Mouse (Mus musculus): ENCODE data around the gene Hspa1l. TPM values are rescaled to one million over a fixed set of nuclear protein-coding genes. Genes with fewer than 3 reads are reported as not detected.

The Hspa1l gene
- polyA plus RNA-seq, 2 experiments = 0.02 to 0.25 TPM

- Histone ChIP-seq H3K4me2 (ENCODE audit: low read depth) (no peak overlapping the region), H3K9me3 (ENCODE audit: control insufficient read depth, low read length) (no peaks in the 10 kb centered on the region), H3K27me3 (ENCODE audit: control insufficient read depth, insufficient read depth, low read length) (no peaks in the 10 kb centered on the region), H3K27ac (no peak overlapping the region), H3K4me1 (replicated peaks; ENCODE audit: control insufficient read depth in 2 of 2, insufficient read depth in 2 of 2, low read length in 1 of 2) (no peaks in the 10 kb centered on the region), H3K36me3 (replicated peaks; ENCODE audit: control insufficient read depth, insufficient read depth, low read depth) (peaks cover 88% of the 10 kb centered on the region), H3K9ac (replicated peaks) (no peak overlapping the region), H3K4me3 (ENCODE audit: insufficient read depth in 1 of 2, low read depth in 2 of 2, low read length in 2 of 2) (no peak overlapping the region)
- no peak for TF ChIP-seq EP300 (IDR thresholded peaks at IDR 0.05; ENCODE audit: low read depth)
- no peak for TF ChIP-seq CTCF (IDR thresholded peaks at IDR 0.05; ENCODE audit: low read depth)
- ATAC-seq (ENCODE audit: insufficient read depth) (no peak), DNase-seq (ENCODE audit: low read depth in 3 of 3, low spot score in 3 of 3) (no peak)
- 76% methylated on average over 8 of the region's 8 CpGs for WGBS (ENCODE audit: insufficient replicate concordance)
Observed at GRCm38 (mm10) chr17:35011440-35011839, 38.9 kb downstream of the Hspa1l start.

- no peak overlapping the region for H3K9ac ChIP-seq (replicated peaks)
- 84% methylated on average over 13 of the region's 13 CpGs for WGBS (ENCODE audit: insufficient replicate concordance)
Observed at GRCm38 (mm10) chr17:35012430-35012829, 39.9 kb downstream of the Hspa1l start.

DNA sequence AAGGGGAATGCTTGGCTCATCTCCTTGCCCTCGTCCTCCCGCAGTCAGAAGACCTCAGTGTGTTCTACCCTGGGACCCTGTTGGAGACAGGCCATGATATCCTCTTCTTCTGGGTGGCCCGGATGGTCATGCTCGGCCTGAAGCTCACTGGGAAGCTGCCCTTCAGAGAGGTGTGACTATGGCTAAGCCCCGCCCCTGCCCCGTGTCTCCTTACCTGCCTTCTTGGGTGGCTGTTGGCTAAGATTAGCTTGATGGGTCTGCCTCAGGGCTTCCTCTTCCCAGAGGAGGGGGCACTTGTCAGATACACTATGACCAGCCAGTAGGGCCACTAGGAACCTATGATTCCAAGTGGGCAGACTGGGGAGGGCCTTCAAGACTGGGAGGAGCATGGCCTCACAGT is 40.7 kb downstream of the Hspa1l start:
- H3K4me3 ChIP-seq (ENCODE audit: insufficient read depth in 1 of 2, low read depth in 2 of 2, low read length in 2 of 2) = no peak overlapping the region
- H3K4me1 ChIP-seq (replicated peaks; ENCODE audit: control insufficient read depth in 2 of 2, insufficient read depth in 2 of 2, low read length in 1 of 2) = no peaks in the 10 kb centered on the region
- H3K9me3 ChIP-seq (ENCODE audit: control insufficient read depth, low read length) = no peaks in the 10 kb centered on the region
- no peak for ATAC-seq (ENCODE audit: insufficient read depth)
- no peaks in the 10 kb centered on the region for H3K27me3 ChIP-seq (ENCODE audit: control insufficient read depth, insufficient read depth, low read length)
- H3K9ac ChIP-seq (replicated peaks) = no peak overlapping the region
- H3K36me3 ChIP-seq (replicated peaks; ENCODE audit: control insufficient read depth, insufficient read depth, low read depth) = peaks cover 78% of the 10 kb centered on the region
- H3K4me2 ChIP-seq (ENCODE audit: low read depth) = no peak overlapping the region
- TF ChIP-seq EP300 (IDR thresholded peaks at IDR 0.05; ENCODE audit: low read depth) (no peak), CTCF (IDR thresholded peaks at IDR 0.05; ENCODE audit: low read depth) (no peak)
- WGBS (ENCODE audit: insufficient replicate concordance) = 74% methylated on average over 6 of the region's 6 CpGs
- no peak overlapping the region for H3K27ac ChIP-seq
- no peak for DNase-seq (ENCODE audit: low read depth in 3 of 3, low spot score in 3 of 3)

More at GRCm38 (mm10) chr17:35012430-35012829, 39.9 kb downstream of the Hspa1l start:
- TF ChIP-seq CTCF (IDR thresholded peaks at IDR 0.05; ENCODE audit: low read depth) = no peak
- TF ChIP-seq EP300 (IDR thresholded peaks at IDR 0.05; ENCODE audit: low read depth) = no peak
- H3K36me3 ChIP-seq (replicated peaks; ENCODE audit: control insufficient read depth, insufficient read depth, low read depth) = peaks cover 85% of the 10 kb centered on the region
- no peak overlapping the region for H3K4me3 ChIP-seq (ENCODE audit: insufficient read depth in 1 of 2, low read depth in 2 of 2, low read length in 2 of 2)
- H3K4me2 ChIP-seq (ENCODE audit: low read depth) = no peak overlapping the region
- no peaks in the 10 kb centered on the region for H3K27me3 ChIP-seq (ENCODE audit: control insufficient read depth, insufficient read depth, low read length)
- no peaks in the 10 kb centered on the region for H3K9me3 ChIP-seq (ENCODE audit: control insufficient read depth, low read length)
- H3K27ac ChIP-seq = no peak overlapping the region
- H3K4me1 ChIP-seq (replicated peaks; ENCODE audit: control insufficient read depth in 2 of 2, insufficient read depth in 2 of 2, low read length in 1 of 2) = no peaks in the 10 kb centered on the region
- DNase-seq (ENCODE audit: low read depth in 3 of 3, low spot score in 3 of 3) = no peak
- no peak for ATAC-seq (ENCODE audit: insufficient read depth)

DNA sequence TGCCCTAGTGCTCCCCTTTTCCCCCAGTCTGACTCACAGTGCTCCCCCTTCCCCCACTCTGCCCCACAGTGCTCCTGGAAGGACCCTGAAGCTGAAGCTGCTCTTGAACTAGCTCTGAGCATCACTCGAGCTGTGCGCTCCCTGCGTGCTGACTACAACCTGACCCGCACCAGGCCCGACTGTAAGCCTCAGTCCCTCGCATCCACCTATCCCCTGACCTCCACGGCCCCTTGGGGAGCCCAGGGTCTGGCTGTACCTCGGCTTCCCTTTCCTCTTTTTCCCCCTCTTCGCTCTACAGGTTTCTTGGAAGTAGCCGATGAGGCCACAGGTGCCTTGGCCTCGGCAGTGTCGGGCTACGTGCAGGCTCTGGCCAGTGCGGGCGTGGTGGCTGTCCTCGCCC is 42.8 kb downstream of the Hspa1l start:
- Histone ChIP-seq H3K27me3 (ENCODE audit: control insufficient read depth, insufficient read depth, low read length) (no peaks in the 10 kb centered on the region), H3K4me1 (replicated peaks; ENCODE audit: control insufficient read depth in 2 of 2, insufficient read depth in 2 of 2, low read length in 1 of 2) (no peaks in the 10 kb centered on the region), H3K9me3 (ENCODE audit: control insufficient read depth, low read length) (no peaks in the 10 kb centered on the region), H3K4me2 (ENCODE audit: low read depth) (no peak overlapping the region), H3K4me3 (ENCODE audit: insufficient read depth in 1 of 2, low read depth in 2 of 2, low read length in 2 of 2) (no peak overlapping the region), H3K36me3 (replicated peaks; ENCODE audit: control insufficient read depth, insufficient read depth, low read depth) (peaks cover 58% of the 10 kb centered on the region), H3K9ac (replicated peaks) (no peak overlapping the region), H3K27ac (no peak overlapping the region)
- no peak for ATAC-seq (ENCODE audit: insufficient read depth)
- DNase-seq (ENCODE audit: low read depth in 3 of 3, low spot score in 3 of 3) = no peak
- TF ChIP-seq EP300 (IDR thresholded peaks at IDR 0.05; ENCODE audit: low read depth) (no peak), CTCF (IDR thresholded peaks at IDR 0.05; ENCODE audit: low read depth) (no peak)
- 89% methylated on average over 16 of the region's 16 CpGs for WGBS (ENCODE audit: insufficient replicate concordance)

DNA sequence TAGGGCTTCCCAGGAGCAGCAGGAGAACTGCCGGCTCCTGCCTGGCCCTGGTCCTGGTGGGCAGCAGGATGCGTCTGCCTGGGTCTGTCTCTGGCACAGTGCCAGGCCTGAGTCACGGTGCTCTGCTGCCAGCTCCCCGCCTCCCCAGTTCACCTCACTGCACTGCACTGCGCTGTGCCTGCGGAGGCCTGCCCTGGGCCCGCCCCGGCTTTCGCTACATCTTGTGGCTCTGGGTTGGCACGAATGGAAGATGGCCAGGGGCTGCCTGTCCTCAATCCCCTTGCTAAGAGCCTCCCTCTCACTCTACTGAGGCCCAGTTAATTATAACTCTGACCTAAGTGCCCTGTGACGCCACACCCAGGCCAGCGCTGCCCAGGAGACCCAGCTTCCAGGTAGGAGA is 43.9 kb downstream of the Hspa1l start, which contains the start of gene Vwa7:
TSS of gene Vwa7 (plus strand) at position 204 of the 400 bp plus-strand sequence.
- H3K9ac ChIP-seq (replicated peaks) = no peak within 1 kb of the TSS
- TF ChIP-seq CTCF (IDR thresholded peaks at IDR 0.05; ENCODE audit: low read depth) = no peak
- TF ChIP-seq EP300 (IDR thresholded peaks at IDR 0.05; ENCODE audit: low read depth) = no peak
- no peaks in the 10 kb centered on the region for H3K9me3 ChIP-seq (ENCODE audit: control insufficient read depth, low read length)
- no peaks in the 10 kb centered on the region for H3K27me3 ChIP-seq (ENCODE audit: control insufficient read depth, insufficient read depth, low read length)
- no peak within 1 kb of the TSS for H3K4me2 ChIP-seq (ENCODE audit: low read depth)
- no peak within 1 kb of the TSS for H3K27ac ChIP-seq
- H3K36me3 ChIP-seq (replicated peaks; ENCODE audit: control insufficient read depth, insufficient read depth, low read depth) = peaks cover 47% of the 10 kb centered on the region
- no peak for DNase-seq (ENCODE audit: low read depth in 3 of 3, low spot score in 3 of 3)
- no peak within 1 kb of the TSS for H3K4me3 ChIP-seq (ENCODE audit: insufficient read depth in 1 of 2, low read depth in 2 of 2, low read length in 2 of 2)
- peaks cover 2% of the 10 kb centered on the region in 2 experiments for H3K4me1 ChIP-seq (replicated peaks; ENCODE audit: control insufficient read depth in 2 of 2, insufficient read depth in 2 of 2, low read length in 1 of 2)
- ATAC-seq (ENCODE audit: insufficient read depth) = no peak
- 83% methylated on average over 12 of the region's 12 CpGs for WGBS (ENCODE audit: insufficient replicate concordance)
